Mouse (Mus musculus): Measurements from ENCODE around the gene Kcnn4.

GRCm38 (mm10) chr7:24327281-24327975 lies 42.6 kb upstream of the Kcnn4 start:
- no peak for TF ChIP-seq CTCF (IDR thresholded peaks at IDR 0.05; ENCODE audit: low read depth)
- TF ChIP-seq EP300 (IDR thresholded peaks at IDR 0.05; ENCODE audit: low read depth) = no peak

Measured in liver, embryonic 14.5 days (tissue).